Mouse (Mus musculus): ENCODE measurements around the gene Acsl6.
"Not testable (repeated sequence)": the region's sequence is repeated elsewhere in the genome, so short reads cannot be mapped to it uniquely, and the experiment has no call there.

Acsl6 gene

DNA sequence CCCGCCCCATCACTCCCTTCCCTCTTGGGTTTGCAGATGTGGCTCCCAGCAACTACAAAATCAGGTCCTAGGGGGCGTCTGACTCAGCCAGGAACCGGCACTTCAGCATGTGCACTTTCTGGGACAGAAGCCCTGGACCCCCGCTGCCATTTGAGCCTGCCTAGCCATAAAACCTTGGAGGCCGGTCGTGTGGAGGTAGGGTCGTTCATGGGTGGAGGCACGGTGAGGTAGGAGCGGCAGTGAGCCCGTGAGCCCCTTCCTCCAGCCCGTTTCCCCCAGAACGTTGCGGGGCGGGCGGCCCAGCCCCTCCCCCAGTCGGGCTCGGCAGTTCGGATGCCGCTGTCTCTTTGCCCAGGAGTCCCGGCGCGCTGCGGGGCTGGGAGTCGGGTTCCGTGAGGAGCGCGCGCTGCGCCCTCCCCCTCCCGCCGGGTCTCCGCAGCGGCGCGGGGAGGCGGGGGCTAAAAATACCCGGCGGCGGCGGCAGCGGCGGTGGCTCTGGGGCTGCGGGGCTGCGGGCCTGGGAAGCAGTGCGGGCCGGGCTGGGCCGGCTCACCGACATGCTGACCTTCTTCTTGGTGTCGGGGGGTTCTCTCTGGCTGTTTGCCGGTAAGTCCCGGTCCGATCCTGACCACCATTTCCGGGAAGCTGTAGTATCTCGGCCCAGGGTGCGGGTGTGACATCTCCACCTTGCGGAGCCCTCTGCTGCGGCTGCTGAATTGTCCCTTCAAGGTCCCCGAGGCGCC is at the start of gene Acsl6:
Gene Acsl6, plus strand, starts transcription at position 71 of the 743 bp plus-strand sequence.
- no peak for DNase-seq (ENCODE audit: low read depth, low spot score)

DNA sequence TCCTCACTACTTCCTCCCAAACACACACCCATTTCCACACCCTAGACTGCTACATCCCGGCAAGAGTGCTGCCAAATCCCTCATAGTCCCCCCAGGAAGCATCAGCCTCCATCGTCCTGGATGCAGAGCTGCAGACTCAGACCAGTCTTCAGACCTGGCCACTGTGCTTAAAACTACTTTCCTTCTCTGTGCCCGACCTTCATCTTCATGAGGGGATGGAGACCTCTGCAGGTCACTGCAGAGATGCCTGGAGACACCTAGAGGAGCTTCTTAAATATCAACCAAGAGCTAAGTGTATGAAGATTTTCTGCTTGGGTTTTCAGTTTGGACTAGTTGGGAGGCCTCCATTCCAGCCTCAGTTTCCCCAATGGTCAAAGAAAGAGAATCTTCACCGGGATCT is 49.5 kb upstream of the Acsl6 start:
- DNase-seq (ENCODE audit: low read depth, low spot score): peak; percentile 28

DNA sequence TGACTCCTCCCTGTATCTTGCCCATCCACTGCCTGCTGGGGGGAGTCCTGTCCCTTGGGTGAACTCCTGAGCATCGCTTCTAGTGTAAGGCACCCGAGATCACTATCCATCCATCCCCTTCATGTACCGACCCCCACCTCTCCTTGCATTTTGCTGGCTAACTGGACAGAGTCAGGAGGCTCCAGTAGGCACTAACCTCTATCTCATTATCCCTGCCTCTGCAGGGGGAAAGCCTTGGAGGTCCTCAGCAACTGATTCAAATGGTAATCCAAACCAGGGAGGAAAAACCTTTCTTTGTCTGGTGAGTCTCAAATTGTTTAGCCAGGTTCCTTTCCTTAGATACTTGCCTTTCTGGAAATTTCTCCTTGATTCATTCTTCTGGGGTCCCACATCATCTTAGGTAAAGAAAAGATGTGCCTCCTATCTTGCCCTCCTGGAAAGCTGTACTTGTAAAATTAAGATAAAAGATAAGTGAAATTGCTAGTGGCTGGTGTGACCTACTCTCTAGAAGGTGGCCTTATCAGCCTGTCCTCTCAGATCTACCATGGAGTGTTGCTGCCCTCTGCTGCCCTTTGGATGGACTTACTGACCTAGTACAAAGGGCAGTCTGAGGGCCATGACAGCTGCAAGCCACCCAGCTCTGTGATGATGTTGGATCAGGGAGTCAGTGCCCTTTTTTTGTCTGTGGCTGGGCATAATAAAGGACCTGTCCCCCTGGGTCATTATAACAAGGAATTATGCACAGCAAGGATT is 46.8 kb upstream of the Acsl6 start:
- peak; percentile 83 for DNase-seq (ENCODE audit: low read depth, low spot score)

DNA sequence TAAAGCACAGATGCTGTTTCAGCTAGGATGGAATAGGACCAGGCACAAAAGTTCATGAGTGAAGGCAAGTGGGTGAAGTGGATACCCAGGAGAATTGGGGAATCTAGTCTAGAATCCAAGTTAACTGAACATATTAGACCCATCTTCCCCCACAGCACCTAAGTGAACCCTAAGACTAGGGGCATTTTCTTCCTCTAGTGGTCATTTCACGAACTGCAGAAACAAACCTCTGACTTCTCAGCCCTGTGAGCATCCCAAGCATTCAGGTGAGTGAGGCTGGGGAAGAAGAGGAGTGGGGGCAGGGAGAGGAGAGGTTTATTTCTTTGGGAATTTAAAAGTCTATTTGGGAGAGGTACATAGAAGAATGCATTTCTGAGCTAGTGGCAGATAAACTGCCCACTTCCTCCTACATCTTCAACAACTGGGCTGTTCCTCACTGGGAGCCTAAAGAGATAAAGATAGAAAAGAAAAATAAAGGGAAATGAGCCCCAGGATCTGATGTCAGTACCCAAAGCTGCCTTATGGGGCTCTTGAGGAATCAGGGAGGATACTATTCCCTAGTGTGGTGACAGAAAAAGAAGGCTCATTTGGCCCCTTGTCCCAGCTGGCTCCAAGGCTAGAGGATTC is 40.1 kb upstream of the Acsl6 start:
- DNase-seq (ENCODE audit: low read depth, low spot score): no peak

DNA sequence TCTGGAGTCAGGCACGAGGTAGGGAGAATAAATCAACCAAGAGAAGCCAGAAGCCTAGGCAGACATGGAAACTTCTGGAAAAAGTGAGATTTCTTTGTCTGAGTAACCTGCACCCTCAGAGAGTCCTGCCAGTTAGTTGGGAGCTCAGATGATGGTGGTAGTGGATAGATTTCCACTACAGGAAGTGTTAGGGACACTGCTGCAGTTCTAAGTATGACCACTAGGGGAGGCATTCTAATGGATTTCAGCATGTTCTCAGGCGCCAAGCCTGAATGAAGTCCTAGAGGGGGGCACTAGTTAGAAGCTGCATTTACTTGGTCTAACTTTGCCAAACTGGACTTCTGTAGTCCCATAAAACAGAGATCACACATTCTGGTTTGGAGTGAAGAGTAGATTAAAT is 39.1 kb upstream of the Acsl6 start:
- DNase-seq (ENCODE audit: low read depth, low spot score): peak; percentile 46

DNA sequence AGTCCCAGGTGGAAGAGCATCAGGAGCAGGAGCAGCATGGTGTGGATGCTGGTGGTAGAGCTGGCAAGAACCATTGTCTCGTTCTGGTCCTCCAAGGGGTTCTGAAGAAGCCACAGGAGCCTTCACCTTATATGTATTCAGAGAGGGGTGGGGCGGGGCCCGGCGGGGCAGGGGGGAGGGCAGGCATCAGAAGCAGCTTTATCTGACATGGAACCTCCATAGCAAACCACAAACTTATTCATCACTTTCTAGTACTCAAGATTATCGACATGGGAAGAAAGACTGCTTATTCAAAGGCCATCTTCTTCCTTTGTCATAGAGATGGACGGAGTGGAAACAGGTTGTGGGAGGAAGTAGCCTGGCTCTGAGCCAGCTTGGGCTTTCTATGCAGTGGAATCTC is 36.4 kb upstream of the Acsl6 start, which contains the start of gene Il3:
Gene Il3, minus strand, starts transcription at position 101 of the 400 bp plus-strand sequence.
- no peak for DNase-seq (ENCODE audit: low read depth, low spot score)

DNA sequence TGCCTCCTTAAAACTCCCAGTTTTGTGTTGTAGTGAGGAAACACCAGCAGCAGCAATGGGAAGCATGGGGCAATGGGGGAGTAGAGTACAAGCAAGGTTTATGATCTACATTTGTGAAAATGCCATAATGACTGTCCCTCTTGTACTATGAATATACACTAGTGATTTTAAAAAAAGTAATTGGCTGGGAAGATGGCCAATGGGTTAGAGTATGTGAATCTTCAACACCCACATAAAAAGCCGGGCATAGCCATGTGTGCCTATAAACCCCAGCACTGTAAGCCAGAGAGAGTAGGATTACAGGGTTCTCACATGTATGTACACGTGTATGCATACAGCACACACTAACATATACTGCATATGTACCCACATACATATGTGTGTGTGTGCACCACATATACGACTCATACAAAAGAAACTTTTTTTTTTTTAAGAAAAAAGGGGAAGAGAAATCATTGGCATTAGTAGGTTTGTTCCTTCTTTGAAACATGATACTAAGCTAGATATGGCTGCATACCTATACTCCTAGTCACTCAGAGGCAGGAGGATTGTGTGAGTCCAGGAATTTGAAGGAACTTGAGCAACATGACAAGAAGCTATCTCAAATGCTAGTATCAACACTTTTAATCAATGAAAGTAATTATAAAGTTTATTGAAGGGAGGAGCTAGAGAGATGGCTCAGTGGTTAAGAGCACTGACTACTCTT is 34.3 kb upstream of the Acsl6 start:
- DNase-seq (ENCODE audit: low read depth, low spot score): no peak

DNA sequence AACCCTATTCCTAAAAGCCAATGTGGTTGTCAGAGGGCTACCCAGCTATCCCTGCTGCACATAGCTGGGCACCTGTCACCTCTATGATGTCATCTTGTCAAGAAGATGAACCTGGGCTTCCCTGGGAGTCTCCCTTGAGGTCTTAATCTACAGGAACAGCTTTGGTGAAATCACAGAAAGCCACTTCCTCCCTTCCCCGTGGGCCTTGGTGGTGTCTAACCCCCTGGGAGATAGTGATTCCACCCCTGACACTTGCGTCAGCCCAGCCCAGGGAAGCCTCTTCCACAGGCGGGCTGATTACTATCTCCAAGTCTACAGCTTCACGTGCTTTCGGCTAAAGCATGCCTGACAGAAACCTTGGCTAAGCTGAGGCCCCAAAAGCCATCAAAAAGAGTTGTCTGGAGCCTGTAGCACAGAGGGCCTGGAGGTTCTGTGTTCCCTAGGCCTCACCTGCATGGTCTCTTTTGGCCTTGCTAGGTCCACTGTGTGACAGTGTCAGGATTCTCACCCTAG is 32.1 kb upstream of the Acsl6 start:
- DNase-seq (ENCODE audit: low read depth, low spot score): no peak

DNA sequence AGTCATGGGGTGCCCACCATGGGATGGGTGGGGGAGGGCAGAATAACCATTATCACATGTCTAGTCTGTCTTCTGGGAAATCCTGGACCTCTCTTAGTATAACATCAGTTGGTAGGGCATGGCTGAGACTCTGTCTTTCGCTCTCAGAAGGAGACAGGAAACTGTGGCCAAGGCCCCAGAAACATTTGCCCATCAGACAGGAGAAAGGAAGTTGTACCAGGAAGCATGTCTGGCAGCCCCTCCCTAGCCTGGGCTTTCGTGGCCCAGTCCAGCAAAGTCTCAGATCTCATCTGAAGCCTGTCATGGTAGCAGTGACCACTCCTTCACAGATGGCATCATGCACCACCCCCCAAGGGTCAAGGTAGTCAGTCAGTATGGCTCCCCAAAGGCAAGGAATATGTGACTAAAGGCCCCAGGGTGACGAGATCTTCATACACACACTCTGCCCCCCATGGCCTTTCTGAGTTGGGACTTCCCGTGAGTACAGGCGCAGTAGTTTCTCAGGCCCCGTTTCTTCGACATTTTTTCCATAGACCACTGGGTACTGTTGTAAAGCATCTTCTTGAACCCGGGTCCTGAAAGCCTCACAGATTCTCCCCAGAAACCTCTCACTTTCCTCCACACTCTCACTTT is 15.7 kb upstream of the Acsl6 start:
- no peak for DNase-seq (ENCODE audit: low read depth, low spot score)

DNA sequence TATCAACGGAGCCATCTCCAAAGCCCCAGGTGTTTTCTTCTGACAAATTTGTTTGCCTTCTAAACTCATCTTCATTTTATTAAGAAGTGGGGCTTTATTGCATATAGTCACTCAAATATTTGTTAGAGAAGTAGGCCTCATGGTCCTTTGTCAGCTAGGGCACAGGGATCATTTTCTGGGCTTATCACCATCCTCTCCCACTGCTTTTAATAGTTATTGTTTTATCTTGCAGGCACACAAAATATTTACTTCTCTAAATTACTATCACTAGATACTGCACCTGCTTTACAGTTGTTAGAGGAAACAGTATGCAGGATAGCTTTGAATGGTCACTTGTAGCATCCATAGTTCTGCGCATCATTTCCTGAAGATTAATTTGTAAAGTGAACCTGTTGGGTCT is 11.4 kb upstream of the Acsl6 start:
- no peak for DNase-seq (ENCODE audit: low read depth, low spot score)

DNA sequence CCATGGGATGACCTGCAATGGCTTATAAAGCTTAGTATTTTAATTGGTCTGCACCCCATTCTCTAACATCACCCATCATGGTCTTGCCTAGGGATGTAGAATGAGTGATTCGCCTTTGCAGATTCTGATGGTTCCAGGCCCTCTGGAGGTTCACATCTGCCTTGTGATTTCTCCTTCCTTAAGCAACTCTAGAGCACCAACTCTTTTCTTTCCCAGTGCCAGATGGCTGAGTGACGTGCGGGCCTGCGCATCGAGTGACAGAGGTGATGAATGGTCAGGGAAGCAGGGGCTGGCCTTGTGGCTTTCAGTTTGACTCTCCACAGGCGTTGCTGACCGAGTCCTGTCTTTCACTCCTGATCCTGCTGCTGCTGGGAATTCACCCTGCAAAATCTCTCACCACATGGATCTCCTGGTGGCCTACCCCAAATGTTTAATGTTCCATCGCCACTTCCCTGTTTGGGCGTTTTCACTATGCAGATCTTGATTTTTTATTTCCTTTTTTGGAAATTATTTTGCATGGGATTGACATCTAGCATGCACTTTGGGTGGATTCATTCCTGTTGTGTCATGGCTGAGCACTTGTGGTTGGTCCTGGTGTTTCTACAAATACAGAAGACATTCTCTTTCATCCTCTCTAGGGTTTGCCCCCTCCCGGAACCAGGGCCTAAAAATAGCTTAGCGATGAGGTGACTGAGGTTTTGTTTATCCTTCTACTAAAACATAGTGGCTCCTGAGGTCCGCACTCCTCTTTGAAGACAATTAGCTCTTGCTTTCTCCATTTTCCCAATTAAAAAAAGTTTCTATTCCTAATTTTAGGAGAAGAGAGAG is 9.4 kb upstream of the Acsl6 start:
- no peak for DNase-seq (ENCODE audit: low read depth, low spot score)

DNA sequence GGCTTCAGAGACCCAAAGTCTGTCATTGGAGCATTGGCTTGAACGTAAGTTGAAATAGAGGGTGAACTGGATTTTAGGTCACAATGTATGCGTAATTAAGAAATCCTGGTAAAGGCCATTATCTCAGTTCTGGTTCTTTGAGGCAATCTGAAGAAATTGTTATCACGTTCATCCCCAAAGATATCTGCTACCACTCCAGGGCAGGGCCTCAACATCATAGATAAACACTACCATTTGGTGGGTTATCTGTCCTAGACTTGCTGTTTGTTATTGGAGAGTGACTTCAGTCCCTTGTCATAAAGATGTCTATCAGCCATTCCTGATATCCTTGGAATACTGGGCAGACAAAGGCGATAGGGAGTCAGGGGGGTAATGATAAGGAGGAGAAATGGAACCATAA is 7.6 kb upstream of the Acsl6 start:
- DNase-seq (ENCODE audit: low read depth, low spot score): no peak

DNA sequence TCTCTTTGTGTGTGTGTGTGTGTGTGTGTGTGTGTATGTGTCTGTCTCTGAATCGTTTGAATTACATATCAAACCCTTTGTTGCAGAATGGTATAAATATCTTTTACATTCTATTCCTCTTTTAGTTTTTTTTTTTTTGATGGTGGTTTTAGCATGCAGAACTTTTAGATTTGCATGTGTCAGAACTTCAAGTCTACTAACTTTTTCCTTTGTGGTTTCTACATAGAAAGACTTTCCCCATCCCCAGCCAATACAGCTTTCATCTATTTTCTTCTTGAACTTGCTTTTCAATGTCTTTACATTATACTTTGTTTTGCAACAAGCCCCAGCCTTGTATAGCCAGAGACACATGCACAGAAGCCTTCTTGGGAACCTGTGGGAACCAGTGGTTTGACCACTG is 6.9 kb upstream of the Acsl6 start:
- no peak for DNase-seq (ENCODE audit: low read depth, low spot score)

DNA sequence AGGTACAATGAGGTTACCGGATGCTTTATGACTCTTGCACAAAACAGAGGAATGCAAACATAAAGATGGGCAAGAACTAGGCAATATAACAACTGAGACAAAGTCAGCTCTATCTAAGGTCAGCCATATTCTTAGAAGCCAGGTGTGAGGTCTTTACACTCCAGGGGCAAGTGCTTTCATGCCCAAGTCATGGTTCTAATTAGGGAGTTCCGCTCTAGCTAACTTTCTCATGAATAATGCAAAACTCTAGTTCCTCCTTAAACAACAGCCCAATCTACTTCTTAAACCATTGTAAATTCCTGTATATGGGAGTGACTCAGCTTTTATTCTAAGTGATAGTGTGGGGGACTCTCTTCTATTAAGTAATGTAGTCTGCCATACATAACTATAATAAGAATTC is 6.1 kb upstream of the Acsl6 start:
- DNase-seq (ENCODE audit: low read depth, low spot score): not testable (repeated sequence)

DNA sequence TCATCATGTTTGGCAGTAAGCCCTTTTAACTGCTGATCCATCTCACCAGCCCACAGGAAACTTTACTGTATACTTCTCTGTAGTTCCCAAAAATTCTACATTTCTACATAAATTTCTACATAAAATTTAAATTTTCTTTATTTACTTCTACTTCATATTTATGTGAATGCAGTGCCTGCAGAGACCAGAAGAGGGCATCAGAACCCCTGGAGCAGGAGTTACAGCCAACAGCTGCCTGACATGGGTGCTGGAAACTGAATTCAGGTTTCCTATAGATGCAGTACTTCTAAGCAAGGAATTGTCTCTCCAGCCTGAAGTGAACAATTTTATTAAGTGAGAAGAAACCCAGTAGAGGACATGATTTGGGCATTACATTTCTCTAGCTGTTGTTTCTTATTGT is 4.8 kb upstream of the Acsl6 start:
- no peak for DNase-seq (ENCODE audit: low read depth, low spot score)

DNA sequence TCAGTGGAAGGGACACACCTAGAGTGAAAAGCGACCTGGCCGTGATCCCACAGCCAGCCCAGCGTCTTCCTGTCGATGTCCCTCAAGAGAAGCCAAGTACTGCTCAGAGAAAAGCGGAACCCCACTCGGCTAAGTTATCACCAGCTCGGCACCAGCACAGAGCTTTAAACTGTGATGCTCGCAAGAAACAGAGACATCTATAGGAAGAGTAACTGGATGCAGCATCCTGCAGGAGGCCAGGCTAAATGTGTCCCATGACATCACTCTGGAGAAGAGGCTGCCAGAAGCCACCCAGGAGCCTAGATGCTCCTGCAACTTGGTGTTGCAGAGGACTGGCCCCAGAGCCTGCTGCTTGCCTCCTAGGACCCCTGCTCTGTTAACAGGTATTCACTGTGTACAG is 1.6 kb upstream of the Acsl6 start:
- no peak for DNase-seq (ENCODE audit: low read depth, low spot score)

DNA sequence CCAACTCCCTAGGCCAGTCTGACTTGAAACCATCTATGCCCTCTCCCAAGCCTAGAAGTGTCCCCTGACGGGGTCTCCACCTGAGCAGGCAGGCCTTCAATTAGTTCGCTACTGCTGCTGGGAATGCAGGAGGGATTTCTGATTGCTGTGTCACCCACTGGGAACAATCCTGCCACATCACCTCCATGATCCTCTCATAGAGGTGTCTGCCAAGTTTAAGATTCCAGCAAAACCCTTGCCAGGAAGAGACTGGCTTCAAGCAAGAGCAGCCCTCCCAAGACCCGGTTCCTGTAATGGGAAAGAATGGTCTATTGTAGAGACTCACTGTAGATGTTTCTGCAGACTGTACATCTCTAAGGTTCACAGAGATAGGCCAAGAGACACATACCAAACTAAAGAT is 992 bp upstream of the Acsl6 start:
- DNase-seq (ENCODE audit: low read depth, low spot score): no peak

DNA sequence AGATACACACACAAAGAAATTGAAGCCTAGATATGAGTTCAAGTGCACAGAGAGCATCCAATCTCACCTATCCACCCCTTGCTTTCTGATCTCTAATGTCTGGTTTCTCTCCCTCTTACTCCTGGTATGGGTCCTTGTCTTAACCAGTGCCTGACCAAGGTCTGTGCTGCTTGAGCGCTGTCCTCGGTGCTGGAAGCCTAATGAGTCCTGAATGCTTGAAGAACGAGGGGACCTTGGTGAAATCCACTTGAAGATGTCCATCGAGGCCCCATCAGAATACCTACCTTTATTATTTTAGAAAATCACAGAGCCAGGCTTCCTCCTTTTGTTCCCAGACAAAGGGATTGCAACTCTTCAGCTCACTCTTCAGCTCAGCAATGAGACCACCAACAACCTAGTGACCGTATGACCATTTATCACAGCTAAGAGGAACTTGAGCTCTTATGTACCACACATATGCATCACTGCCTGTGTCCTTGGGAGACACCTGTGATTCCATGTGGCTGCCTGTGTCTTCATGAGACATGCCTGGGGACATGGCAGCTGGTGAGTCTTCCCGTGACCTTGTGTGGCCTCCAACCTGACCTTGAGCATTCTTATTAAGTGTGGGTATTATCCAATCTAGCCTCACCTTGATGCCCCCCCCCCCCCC is 396 bp upstream of the Acsl6 start:
- DNase-seq (ENCODE audit: low read depth, low spot score): no peak

DNA sequence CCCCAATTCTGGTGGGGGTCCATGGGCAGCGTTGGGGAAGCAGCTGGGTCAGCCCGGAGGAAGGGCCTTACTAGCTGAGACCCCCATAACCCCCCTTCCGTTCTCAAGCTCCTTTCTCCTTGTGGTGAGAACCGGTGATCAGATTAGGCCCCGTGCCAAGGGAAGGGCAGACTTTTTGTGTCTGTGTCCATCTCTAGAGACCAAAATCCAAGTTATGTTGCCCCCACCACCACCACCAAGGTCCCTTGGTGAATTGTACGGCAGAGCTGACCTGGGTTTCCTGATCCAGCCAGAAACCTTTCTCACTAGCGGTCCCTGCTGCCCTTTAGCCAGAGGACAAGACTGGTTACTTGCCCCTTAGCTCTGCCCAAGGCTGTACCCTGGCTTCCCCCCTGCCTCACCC is 874 bp downstream of the Acsl6 start:
- peak; percentile 18 for DNase-seq (ENCODE audit: low read depth, low spot score)

DNA sequence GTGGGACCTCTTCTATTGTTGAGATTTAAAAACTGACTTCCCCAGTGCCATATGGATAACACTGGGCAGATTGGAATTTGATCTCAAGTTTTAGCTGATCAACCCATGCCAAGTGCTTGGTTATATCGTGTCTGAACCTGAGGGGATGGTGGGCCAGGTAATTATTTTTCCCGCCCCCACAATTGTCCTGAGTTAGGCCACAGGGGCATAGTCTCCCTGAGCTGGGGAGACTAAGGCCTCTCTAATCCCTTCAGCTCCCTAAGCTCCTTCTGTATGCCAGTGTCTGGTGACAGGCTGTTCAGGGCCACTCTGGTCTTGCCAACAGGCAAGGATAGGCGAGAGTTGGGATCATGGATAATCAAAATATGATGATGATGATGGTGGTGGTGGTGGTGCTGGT is 1.7 kb downstream of the Acsl6 start:
- no peak for DNase-seq (ENCODE audit: low read depth, low spot score)
